Comparison of ENCODE assay signal across 8 mouse cellular contexts in genomic region chr15:98567278-98568134, GRCm38 (mm10). TPM values are rescaled to one million over a fixed set of nuclear protein-coding genes. Genes with fewer than 3 reads are reported as not detected.
DNase-seq lines count a peak whose midpoint lies in the region; ATAC-seq and TF ChIP-seq lines count a peak whose summit lies in the region.

No protein-coding gene starts in this region.

- peak overlapping the region; percentile 92 for H3K27ac ChIP-seq in cortical plate, adult 2 months (ENCODE audit: insufficient read depth, low read length)

- no peak for TF ChIP-seq CTCF in cortical plate, adult 2 months (IDR thresholded peaks at IDR 0.05; ENCODE audit: extremely low read depth, insufficient read depth, low read length)

- peak; percentile 98 for DNase-seq in gastrocnemius, adult 8-10 months (ENCODE audit: low spot score in 2 of 2)
- peak; percentile 98 for DNase-seq in hindlimb bud, embryonic 11.5 days (ENCODE audit: extremely low spot score, low read depth, low spot score)
- peak; percentile 99 for DNase-seq in left cerebral cortex, adult 8-10 months (ENCODE audit: low spot score in 2 of 2)
- DNase-seq in right cerebral cortex, postnatal 10 days (ENCODE audit: low spot score in 2 of 2) = peak; percentile 100
- DNase-seq in urinary bladder, postnatal 25 days (ENCODE audit: low spot score) = peak; percentile 99

- H3K4me1 ChIP-seq in cortical plate, adult 2 months (ENCODE audit: control insufficient read depth, insufficient read depth, low read length) = peaks cover 7% of the 10 kb centered on the region
- peaks cover 59% of the 10 kb centered on the region for H3K4me1 ChIP-seq in megakaryocyte, embryonic 14.5 days

- H3K4me3 ChIP-seq in cortical plate, adult 2 months (ENCODE audit: insufficient read depth, low read length) = peak overlapping the region; percentile 97
- peak overlapping the region; percentile 98 for H3K4me3 ChIP-seq in megakaryocyte, embryonic 14.5 days (replicated peaks)

- no peaks in the 10 kb centered on the region for H3K9me3 ChIP-seq in megakaryocyte, embryonic 14.5 days

- peaks cover 40% of the 10 kb centered on the region for H3K36me3 ChIP-seq in megakaryocyte, embryonic 14.5 days (replicated peaks; ENCODE audit: low read length)

- H3K27me3 ChIP-seq in megakaryocyte, embryonic 14.5 days (replicated peaks) = no peaks in the 10 kb centered on the region

- peak; percentile 90 for ATAC-seq in activated CD4-positive, CD25-positive, alpha-beta regulatory T cell, adult 4 months

- TF ChIP-seq POLR2A in cortical plate, adult 2 months (IDR thresholded peaks at IDR 0.05; ENCODE audit: extremely low read depth, insufficient read depth, low read length) = peak; percentile 94

RNA-seq across cellular contexts. Expression of gene Ccnt1, which starts 3.2 kb away (rescaled TPM):
- polyA plus RNA-seq in activated CD4-positive, CD25-positive, alpha-beta regulatory T cell, adult 4 months (2017; shearing (Covaris generic)) = 10 to 100 TPM; 71.1 to 73.1 TPM
- 17.4 and 17.9 TPM in 2 replicates for polyA plus RNA-seq in cortical plate, adult 2 months (2012; rRNA removed)
- total RNA-seq in gastrocnemius, adult 8-10 months (2022) = 10 to 100 TPM; 14.3 to 19.4 (median 15.7) TPM
- total RNA-seq in left cerebral cortex, adult 8-10 months (2022) = 10 to 100 TPM; 35.1 to 44.7 (median 40.9) TPM
- polyA plus RNA-seq in megakaryocyte, embryonic 14.5 days (2012; ENCODE audit: insufficient read depth, low replicate concordance) = 1.4 and 5.1 TPM in 2 replicates

RNA-seq across cellular contexts. Expression of gene 4930415O20Rik, which starts 3.3 kb away (rescaled TPM):
- polyA plus RNA-seq in activated CD4-positive, CD25-positive, alpha-beta regulatory T cell, adult 4 months (2017; shearing (Covaris generic)) = not detected
- not detected in 2 replicates for polyA plus RNA-seq in cortical plate, adult 2 months (2012; rRNA removed)
- total RNA-seq in gastrocnemius, adult 8-10 months (2022) = under 1 TPM in 1 of 4 experiments, not detected in 3; 0.63 TPM
- total RNA-seq in left cerebral cortex, adult 8-10 months (2022) = not detected
- polyA plus RNA-seq in megakaryocyte, embryonic 14.5 days (2012; ENCODE audit: insufficient read depth, low replicate concordance) = not detected in 2 replicates

RNA-seq across cellular contexts. Expression of gene Kansl2, which starts 33.4 kb away (rescaled TPM):
- 10 to 100 TPM; 29.0 to 35.9 TPM for polyA plus RNA-seq in activated CD4-positive, CD25-positive, alpha-beta regulatory T cell, adult 4 months (2017; shearing (Covaris generic))
- 52.9 and 55.7 TPM in 2 replicates for polyA plus RNA-seq in cortical plate, adult 2 months (2012; rRNA removed)
- total RNA-seq in gastrocnemius, adult 8-10 months (2022) = 10 to 100 TPM; 65.5 to 72.7 (median 69.8) TPM
- 10 to 100 TPM; 54.0 to 61.0 (median 56.8) TPM for total RNA-seq in left cerebral cortex, adult 8-10 months (2022)
- 7.5 and 14.4 TPM in 2 replicates for polyA plus RNA-seq in megakaryocyte, embryonic 14.5 days (2012; ENCODE audit: insufficient read depth, low replicate concordance)

RNA-seq across cellular contexts. Expression of gene Adcy6, which starts 42.4 kb away (rescaled TPM):
- under 1 TPM; 0.36 to 0.56 TPM for polyA plus RNA-seq in activated CD4-positive, CD25-positive, alpha-beta regulatory T cell, adult 4 months (2017; shearing (Covaris generic))
- 38.2 and 44.3 TPM in 2 replicates for polyA plus RNA-seq in cortical plate, adult 2 months (2012; rRNA removed)
- total RNA-seq in gastrocnemius, adult 8-10 months (2022) = 10 to 100 TPM; 13.4 to 21.4 (median 19.1) TPM
- total RNA-seq in left cerebral cortex, adult 8-10 months (2022) = 10 to 100 TPM; 39.7 to 46.1 (median 41.2) TPM
- 2.1 and 9.3 TPM in 2 replicates for polyA plus RNA-seq in megakaryocyte, embryonic 14.5 days (2012; ENCODE audit: insufficient read depth, low replicate concordance)

Comparison
In these comparisons a context has a peak if more than half of its experiments do, and no peak if none do; other contexts are left out.
1. Peak in every context shown above with its lines: DNase-seq, ATAC-seq, H3K4me3 ChIP-seq and H3K27ac ChIP-seq.